Mouse (Mus musculus): ENCODE results near the gene Ccer2.
A peak's percentile ranks its signal among the peaks of the same experiment; 100 is the strongest.

The Ccer2 gene

GRCm38 (mm10) chr7:28790066-28790806, 34.3 kb downstream of the Ccer2 start:
- peak; percentile 64 for DNase-seq (ENCODE audit: low spot score)

GRCm38 (mm10) chr7:28791706-28792105, 35.7 kb downstream of the Ccer2 start:
- no peak for DNase-seq (ENCODE audit: low spot score)

DNA sequence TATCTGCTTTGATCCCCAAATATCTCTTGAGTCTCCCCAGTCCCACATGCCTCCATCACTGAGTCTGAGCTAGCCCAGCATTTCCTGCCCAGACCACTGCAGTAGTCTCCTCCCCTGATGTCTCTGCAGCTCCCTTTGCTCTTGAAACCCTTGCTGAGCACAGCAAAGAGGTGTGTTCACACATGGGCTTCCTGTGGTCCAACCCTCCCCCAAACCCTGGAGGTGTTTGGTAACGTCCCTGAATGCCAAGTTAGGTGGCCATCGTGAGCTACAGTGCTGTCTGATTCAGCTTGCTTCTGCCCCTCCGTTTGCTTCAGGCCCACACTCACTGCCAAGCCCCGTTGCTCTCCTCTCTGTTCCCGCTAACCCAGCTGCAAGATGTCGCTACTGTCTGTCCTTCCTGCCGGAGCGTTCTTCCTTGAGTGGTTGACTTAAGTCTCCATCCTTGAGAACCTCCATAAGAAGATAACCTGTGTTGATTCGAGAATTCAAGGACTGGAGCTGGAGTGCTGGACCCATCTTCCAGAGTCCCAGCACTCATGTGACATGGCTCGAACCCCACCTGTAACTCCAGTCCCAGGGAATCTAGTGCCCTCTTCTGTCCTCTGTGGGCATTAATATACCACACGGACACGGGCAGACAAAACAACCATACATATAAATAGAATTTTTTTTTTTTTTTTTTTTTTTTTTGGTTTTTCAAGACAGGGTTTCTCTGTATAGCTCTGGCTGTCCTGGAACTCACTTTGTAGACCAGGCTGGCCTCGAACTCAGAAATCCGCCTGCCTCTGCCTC, 36.6 kb downstream of the Ccer2 start:
- no peak for DNase-seq (ENCODE audit: low spot score)

- DNase-seq (ENCODE audit: low spot score), result peak; percentile 53
Measured at GRCm38 (mm10) chr7:28793834-28794233, 37.9 kb downstream of the Ccer2 start.

GRCm38 (mm10) chr7:28794496-28794895, 38.5 kb downstream of the Ccer2 start:
- DNase-seq (ENCODE audit: low spot score), result no peak

DNA sequence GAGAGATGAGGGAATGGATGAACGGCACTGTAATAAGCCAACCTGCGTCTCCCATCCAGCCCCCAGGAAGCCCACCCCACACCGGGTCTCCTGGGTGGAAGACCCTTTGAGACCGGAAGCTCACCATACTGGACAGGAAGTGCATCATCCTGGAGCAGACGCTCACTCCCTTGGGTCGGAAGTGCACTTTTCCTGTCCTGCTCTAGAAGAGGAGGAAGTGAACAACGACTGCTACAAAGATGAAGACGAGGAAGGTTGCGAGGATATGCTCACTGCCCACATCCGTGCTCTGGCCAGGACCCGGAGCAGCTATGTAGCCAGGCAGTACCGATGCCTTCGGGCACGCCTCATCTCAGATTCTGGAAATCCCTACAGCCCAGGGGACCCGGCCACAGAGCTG, 39.9 kb downstream of the Ccer2 start:
- DNase-seq (ENCODE audit: low spot score), result no peak

GRCm38 (mm10) chr7:28796562-28796975, 40.6 kb downstream of the Ccer2 start:
- DNase-seq (ENCODE audit: low spot score), result peak; percentile 72

- no peak for DNase-seq (ENCODE audit: low spot score)
Measured at GRCm38 (mm10) chr7:28799994-28800393, 44.0 kb downstream of the Ccer2 start.

DNA sequence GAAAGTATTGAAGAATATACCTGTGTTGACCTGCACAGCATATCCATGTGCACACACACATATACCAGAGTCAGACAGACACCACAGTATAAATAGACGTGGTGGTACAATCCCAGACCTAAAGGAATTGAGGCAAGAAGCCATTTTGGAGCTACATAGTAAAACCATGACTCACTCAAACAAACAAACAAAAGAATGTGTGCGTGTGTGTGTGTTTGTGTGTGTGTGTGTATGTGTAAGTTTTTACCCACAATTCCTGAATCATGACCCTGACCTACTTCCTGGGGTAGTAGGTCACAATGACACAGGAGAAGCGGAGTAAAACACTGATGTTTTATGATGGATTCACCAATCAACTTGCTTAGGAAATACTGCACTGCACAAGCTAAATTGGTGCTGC, 45.5 kb downstream of the Ccer2 start:
- no peak for DNase-seq (ENCODE audit: low spot score)

GRCm38 (mm10) chr7:28801901-28802670, 46.1 kb downstream of the Ccer2 start:
- DNase-seq (ENCODE audit: low spot score), result peak; percentile 67

DNA sequence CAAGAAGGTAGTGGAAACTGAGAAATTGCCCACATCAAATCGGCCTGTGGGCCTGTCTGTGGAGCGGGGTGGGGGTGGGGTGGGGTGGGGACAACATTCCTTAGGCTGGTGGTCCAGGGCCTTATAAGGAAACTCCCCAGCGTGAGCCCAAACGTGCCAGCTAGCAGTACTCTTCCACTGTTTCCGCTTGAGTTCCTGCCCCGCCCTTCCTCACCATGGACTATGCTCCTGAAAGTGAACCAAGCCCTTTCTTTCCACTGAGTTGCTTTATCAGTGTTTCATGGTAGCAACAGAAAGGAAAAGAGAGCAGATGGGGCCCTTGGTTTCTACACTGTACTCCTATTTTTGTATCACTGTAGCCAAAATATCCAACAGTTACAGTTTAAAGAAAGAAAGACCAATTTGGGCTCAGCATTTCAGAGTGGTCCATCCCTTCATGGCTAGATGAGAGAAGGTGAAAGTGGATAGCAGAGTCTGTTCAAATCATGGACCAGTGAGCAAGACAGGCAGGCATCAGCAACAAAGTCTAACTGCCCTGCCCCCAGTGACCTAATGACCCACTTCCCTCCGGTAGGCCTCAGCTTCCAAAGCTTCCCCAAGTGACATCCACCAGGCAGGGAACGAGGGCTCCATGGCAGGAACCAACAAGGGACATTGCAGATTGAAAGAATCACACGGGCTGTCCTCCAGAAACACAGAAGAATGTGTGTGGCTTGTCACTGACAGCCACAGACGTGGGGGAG, 47.0 kb downstream of the Ccer2 start:
- DNase-seq (ENCODE audit: low spot score), result peak; percentile 77

GRCm38 (mm10) chr7:28803756-28804155, 47.8 kb downstream of the Ccer2 start:
- DNase-seq (ENCODE audit: low spot score), result no peak

DNA sequence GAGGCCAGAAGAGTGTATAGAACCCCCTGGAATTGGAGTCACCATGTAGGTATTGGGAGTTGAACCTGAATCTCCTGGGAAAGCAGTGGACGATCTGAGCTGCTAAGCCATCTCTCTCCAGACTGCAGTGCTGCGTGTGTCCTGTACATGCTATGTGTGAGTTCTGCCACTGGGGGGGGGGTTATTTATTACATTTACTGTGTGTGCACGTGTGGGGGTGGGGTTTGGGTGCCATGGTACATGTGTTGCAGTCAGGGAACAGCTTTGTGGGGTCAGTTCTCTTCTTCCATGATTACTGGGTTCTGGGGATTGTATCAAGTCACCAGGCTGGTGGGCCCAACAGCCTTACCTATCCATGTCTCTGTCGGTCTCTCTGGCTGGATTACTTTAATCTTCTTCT, 50.9 kb downstream of the Ccer2 start:
- no peak for DNase-seq (ENCODE audit: low spot score)

GRCm38 (mm10) chr7:28807641-28808220, 51.8 kb downstream of the Ccer2 start:
- no peak for DNase-seq (ENCODE audit: low spot score)

DNA sequence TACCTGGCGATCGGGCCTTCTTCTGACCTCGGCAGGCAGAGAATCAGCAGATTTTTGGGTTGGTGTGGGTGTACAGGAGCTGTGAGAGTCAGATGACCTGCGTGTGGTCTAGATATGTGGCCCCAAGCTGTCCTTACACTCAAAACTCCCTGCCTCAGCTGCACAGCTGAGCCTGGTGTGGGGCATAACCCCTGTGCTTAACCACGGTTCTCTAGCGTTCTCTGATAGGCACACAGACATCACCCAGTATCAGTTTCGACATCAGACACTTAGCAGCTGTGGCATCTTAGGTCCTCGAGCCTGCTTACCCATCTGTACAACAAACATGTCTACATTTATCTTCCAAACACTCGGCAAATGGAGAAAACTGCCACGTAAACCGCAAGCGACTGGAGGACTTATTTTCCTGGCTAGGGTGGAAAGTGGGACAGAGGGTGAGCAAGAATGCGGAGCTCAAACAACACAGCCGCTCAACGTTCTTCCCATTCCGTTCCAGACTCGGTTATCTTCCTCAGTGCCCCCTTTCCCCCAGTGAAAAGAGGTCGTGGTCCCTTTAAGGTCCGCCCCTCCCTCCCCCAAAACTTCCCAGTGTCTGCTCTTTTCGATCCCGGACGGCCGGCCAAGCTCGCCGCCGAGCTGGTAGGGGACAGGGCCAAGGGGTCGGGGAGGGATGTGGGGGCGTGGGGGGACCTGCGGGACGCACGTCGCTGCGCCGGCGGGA, 52.4 kb downstream of the Ccer2 start, which contains the start of gene Hnrnpl:
Gene Hnrnpl (plus strand): TSS at position 321 of the 721 bp plus-strand sequence.
- DNase-seq (ENCODE audit: low spot score), result peak; percentile 85

All from embryo, embryonic 10.5 days (tissue).